Mouse (Mus musculus): ENCODE measurements around the gene Hsdl2. TPM values are rescaled to one million over a fixed set of nuclear protein-coding genes. Genes with fewer than 3 reads are reported as not detected.
A peak's percentile ranks its signal among the peaks of the same experiment; 100 is the strongest.

Gene Hsdl2
- polyA plus RNA-seq, 1 experiment: 21.3 TPM

GRCm38 (mm10) chr4:59614986-59615385 is 33.6 kb downstream of the Hsdl2 start:
- H3K4me1 ChIP-seq (ENCODE audit: control insufficient read depth, insufficient read depth, low read length): no peaks in the 10 kb centered on the region
- H3K27ac ChIP-seq (ENCODE audit: insufficient read depth, low read length): no peak overlapping the region
- TF ChIP-seq POLR2A (IDR thresholded peaks at IDR 0.05; ENCODE audit: low read depth, low read length): no peak
- no peak for TF ChIP-seq CTCF (IDR thresholded peaks at IDR 0.05; ENCODE audit: borderline replicate concordance, insufficient read depth, low read length)
- no peak overlapping the region for H3K4me3 ChIP-seq (ENCODE audit: insufficient read depth, low read length)

GRCm38 (mm10) chr4:59619611-59620245 is 38.4 kb downstream of the Hsdl2 start:
- no peaks in the 10 kb centered on the region for H3K4me1 ChIP-seq (ENCODE audit: control insufficient read depth, insufficient read depth, low read length)
- no peak overlapping the region for H3K4me3 ChIP-seq (ENCODE audit: insufficient read depth, low read length)

DNA sequence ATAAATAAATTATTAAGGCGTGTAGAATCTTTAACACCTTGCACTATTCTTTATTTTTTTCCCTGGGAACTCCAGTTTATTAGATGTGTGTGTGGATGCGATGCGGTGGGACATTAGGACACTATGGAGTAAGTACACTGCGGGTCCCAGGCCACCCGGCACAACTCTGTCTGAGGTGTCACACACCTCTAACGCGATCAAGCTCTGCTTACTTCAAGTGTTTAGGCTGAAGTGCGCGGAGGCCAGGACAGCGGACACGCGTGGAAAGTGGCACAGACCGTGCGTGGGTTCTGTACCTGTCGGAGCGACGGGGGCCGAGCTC is 44.3 kb downstream of the Hsdl2 start:
- H3K4me3 ChIP-seq (ENCODE audit: insufficient read depth, low read length): peak overlapping the region; percentile 65
- no peaks in the 10 kb centered on the region for H3K4me1 ChIP-seq (ENCODE audit: control insufficient read depth, insufficient read depth, low read length)
- no peak for TF ChIP-seq POLR2A (IDR thresholded peaks at IDR 0.05; ENCODE audit: low read depth, low read length)
- TF ChIP-seq CTCF (IDR thresholded peaks at IDR 0.05; ENCODE audit: borderline replicate concordance, insufficient read depth, low read length): no peak
- H3K27ac ChIP-seq (ENCODE audit: insufficient read depth, low read length): no peak overlapping the region

More at GRCm38 (mm10) chr4:59619611-59620245, 38.4 kb downstream of the Hsdl2 start:
- TF ChIP-seq POLR2A (IDR thresholded peaks at IDR 0.05; ENCODE audit: low read depth, low read length): no peak
- TF ChIP-seq CTCF (IDR thresholded peaks at IDR 0.05; ENCODE audit: borderline replicate concordance, insufficient read depth, low read length): no peak
- H3K27ac ChIP-seq (ENCODE audit: insufficient read depth, low read length): no peak overlapping the region

DNA sequence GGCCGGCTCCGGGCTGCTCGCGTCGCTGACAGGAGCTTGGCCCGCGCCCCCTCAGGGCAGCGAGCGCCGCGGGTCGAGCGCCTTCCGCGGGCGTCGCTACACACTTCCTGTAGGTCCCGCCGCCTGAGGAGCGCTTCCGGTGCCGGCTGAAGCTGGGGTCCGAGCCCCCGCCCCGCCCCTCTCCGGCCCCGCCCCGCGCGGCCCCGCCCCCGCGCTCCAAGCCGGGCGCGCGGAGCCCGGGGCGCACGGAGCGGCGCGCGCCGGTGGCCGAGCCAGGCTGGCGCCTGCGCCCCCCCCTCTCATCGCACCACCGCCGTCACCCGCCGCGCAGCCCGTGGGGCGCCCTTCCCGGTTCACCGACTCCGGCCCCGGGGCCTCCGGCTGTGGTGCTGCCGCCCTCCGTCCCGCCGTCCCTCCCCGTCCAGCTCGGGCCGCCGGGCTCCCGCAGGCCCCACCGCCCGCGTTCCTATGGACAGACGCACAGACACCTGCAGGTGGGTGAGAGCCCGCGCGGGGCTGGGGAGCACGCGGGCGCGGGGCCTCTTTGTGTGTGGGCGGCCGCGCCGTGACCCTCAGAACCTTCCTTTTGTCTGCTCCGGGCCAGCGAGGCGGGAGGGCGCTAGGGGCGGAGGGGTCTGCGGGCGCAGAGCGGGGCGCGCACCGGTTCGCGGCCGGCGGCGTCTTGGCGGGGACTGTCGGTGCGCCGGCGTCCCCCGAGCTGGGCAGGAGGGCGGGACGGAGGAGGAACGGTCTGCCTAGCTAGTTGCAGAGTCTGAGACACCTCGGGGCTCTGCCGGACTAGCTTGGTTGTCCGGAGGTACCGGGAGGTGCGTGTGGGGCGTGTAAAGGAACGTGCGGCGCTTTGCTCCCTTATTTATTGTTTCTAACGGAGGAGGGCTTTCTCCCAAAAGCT is 44.9 kb downstream of the Hsdl2 start, which contains the start of gene E130308A19Rik:
E130308A19Rik (plus strand) TSS at position 214 of the 913 bp plus-strand sequence.
- no peak within 1 kb of the TSS for H3K27ac ChIP-seq (ENCODE audit: insufficient read depth, low read length)
- TF ChIP-seq POLR2A (IDR thresholded peaks at IDR 0.05; ENCODE audit: low read depth, low read length): peak; percentile 61
- no peak for TF ChIP-seq CTCF (IDR thresholded peaks at IDR 0.05; ENCODE audit: borderline replicate concordance, insufficient read depth, low read length)
- H3K4me3 ChIP-seq (ENCODE audit: insufficient read depth, low read length): peak within 1 kb of the TSS; percentile 71
- H3K4me1 ChIP-seq (ENCODE audit: control insufficient read depth, insufficient read depth, low read length): no peaks in the 10 kb centered on the region

GRCm38 (mm10) chr4:59628255-59628654 is 46.9 kb downstream of the Hsdl2 start:
- Histone ChIP-seq H3K4me1 (ENCODE audit: control insufficient read depth, insufficient read depth, low read length) (no peaks in the 10 kb centered on the region), H3K27ac (ENCODE audit: insufficient read depth, low read length) (no peak overlapping the region), H3K4me3 (ENCODE audit: insufficient read depth, low read length) (no peak overlapping the region)
- TF ChIP-seq CTCF (IDR thresholded peaks at IDR 0.05; ENCODE audit: borderline replicate concordance, insufficient read depth, low read length): no peak
- no peak for TF ChIP-seq POLR2A (IDR thresholded peaks at IDR 0.05; ENCODE audit: low read depth, low read length)

DNA sequence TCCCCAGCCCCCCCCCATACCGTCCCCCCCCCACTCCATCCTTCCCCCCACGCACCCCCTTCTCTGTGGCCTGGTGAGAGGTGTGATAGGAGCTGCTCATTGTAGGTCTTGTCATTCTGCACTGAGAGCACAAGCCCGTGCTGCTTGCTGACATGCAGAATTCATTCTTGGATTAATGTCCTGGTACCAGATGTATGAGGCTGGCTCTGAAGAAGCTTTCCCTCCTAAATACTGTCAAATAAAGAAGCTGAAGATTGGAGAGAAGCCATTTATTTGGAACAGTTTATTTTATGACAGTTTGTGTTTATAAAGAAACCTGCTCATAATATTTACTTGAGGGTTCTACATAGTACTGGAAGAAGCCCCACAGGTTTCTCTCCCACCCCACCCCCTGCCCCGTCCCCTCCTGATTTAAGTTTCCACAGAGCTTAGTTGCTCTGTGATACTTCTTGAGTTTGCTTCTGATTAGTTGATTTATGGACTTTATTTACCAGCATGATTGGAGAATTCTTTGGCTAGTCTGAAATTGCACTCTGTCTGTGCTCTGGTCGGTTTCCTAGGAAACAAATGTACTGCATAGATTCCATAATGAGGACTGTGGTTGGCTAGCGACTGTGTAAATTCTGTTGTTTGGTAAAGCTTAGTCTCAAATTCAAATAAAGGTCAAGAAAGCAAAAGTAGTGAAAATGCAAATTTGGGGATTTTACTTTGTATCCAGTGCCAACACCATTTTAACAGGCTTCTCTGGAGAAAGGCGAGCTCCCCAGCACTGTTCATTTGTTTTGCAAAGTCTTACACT is 47.9 kb downstream of the Hsdl2 start:
- Histone ChIP-seq H3K4me1 (ENCODE audit: control insufficient read depth, insufficient read depth, low read length) (no peaks in the 10 kb centered on the region), H3K4me3 (ENCODE audit: insufficient read depth, low read length) (no peak overlapping the region), H3K27ac (ENCODE audit: insufficient read depth, low read length) (no peak overlapping the region)
- no peak for TF ChIP-seq POLR2A (IDR thresholded peaks at IDR 0.05; ENCODE audit: low read depth, low read length)
- no peak for TF ChIP-seq CTCF (IDR thresholded peaks at IDR 0.05; ENCODE audit: borderline replicate concordance, insufficient read depth, low read length)

DNA sequence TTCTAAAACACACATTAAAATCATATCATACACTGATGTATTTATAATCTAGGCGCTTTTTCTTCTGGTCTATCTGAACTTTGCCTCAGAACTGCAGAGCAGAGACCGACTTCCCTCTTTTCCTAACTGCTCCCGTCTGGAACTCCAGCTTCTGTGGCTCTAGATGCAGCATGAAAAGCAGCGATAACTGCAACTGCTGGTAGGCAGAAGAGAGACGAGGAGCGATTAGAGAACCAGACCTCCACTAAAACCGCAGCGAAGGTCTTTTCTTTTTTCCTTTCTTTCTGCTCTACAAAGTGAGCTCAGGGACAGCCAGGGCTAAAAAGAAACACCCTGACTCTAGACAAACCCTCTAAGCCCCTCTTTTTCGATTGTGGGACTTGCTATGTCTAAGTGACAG is 48.8 kb downstream of the Hsdl2 start:
- TF ChIP-seq POLR2A (IDR thresholded peaks at IDR 0.05; ENCODE audit: low read depth, low read length) (no peak), CTCF (IDR thresholded peaks at IDR 0.05; ENCODE audit: borderline replicate concordance, insufficient read depth, low read length) (no peak)
- no peak overlapping the region for H3K4me3 ChIP-seq (ENCODE audit: insufficient read depth, low read length)
- no peak overlapping the region for H3K27ac ChIP-seq (ENCODE audit: insufficient read depth, low read length)
- no peaks in the 10 kb centered on the region for H3K4me1 ChIP-seq (ENCODE audit: control insufficient read depth, insufficient read depth, low read length)

DNA sequence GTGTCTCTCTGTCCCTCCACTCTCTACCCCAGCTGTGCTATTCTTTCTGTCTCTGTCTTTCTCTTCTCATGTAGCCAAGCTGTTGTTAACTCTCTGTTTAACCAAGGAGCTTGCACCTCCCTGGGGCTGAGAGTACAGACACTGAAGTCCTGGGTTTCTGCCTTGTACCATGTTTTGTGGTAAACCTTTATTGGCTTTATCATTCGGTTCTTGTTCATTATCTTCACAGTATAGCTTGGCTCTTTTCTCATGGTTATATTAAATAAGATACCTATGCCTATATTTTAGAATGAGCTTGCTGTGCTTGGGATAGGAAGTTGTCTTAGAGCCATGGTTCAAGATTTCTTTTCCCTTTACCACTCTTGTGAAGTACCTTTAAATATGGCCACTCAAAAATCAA is 53.2 kb downstream of the Hsdl2 start:
- TF ChIP-seq POLR2A (IDR thresholded peaks at IDR 0.05; ENCODE audit: low read depth, low read length): no peak
- no peak for TF ChIP-seq CTCF (IDR thresholded peaks at IDR 0.05; ENCODE audit: borderline replicate concordance, insufficient read depth, low read length)
- H3K27ac ChIP-seq (ENCODE audit: insufficient read depth, low read length): no peak overlapping the region
- H3K4me3 ChIP-seq (ENCODE audit: insufficient read depth, low read length): no peak overlapping the region
- no peaks in the 10 kb centered on the region for H3K4me1 ChIP-seq (ENCODE audit: control insufficient read depth, insufficient read depth, low read length)

DNA sequence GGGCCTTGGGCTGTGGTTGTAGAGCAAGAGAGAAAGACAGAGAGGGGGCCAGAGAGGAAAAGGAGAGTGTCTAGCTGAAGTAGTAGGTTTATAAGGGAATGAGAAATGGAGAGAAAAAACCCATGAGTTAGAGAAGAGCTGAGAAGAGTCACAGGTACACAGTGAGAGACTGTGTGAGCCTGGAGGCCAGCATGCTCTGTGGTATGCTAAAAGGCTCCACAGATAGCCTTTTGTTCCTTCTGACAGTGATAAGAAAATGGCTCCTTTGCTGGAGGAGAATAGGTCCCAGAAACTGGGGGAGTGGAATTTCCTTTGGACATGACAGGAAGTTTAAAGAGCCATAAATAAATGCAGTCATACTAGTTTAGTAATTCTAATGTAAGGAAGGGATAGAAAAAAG is 57.8 kb downstream of the Hsdl2 start:
- Histone ChIP-seq H3K27ac (ENCODE audit: insufficient read depth, low read length) (no peak overlapping the region), H3K4me1 (ENCODE audit: control insufficient read depth, insufficient read depth, low read length) (peaks cover 4% of the 10 kb centered on the region; the same call in 1 of the 2 replicates), H3K4me3 (ENCODE audit: insufficient read depth, low read length) (no peak overlapping the region)
- TF ChIP-seq CTCF (IDR thresholded peaks at IDR 0.05; ENCODE audit: borderline replicate concordance, insufficient read depth, low read length) (no peak), POLR2A (IDR thresholded peaks at IDR 0.05; ENCODE audit: low read depth, low read length) (no peak)

All from embryonic fibroblast, embryonic 13.5 days (primary cell).